Mouse (Mus musculus) liver, postnatal 0 days (tissue): ENCODE results near the gene Olfr156. TPM values are rescaled to one million over a fixed set of nuclear protein-coding genes. Genes with fewer than 3 reads are reported as not detected.
"Not testable (repeated sequence)": the region's sequence is repeated elsewhere in the genome, so short reads cannot be mapped to it uniquely, and the experiment has no call there.

Source experiments
- ATAC-seq: fragments of 200-750 bp; cut with Nextera tagmentation; 2 replicates; pipeline ENCODE4 v1.8.0; 2017; ENCODE audit warnings: mild to moderate bottlenecking, moderate library complexity
- DNase-seq: peaks from one replicate; pipeline ENCODE4 v3.0.0-alpha.2; 2016
- H3K27ac ChIP-seq: fragments of 300-500 bp; sonication (generic); 2 replicates; pipeline ENCODE4 v1.5.1; 2014; ENCODE audit warnings: antibody characterized with exemption, moderate library complexity, mild to moderate bottlenecking, low read depth
- H3K27me3 ChIP-seq: fragments of 300-500 bp; sonication (generic); 2 replicates; pipeline ENCODE4 v1.6.1; 2014; ENCODE audit warnings: low read length, control low read depth, mixed read lengths; ENCODE audit not compliant: insufficient read depth
- H3K36me3 ChIP-seq: fragments of 300-500 bp; sonication (generic); replicated peaks from 2 replicates; pipeline ENCODE4 v1.6.1; 2014; ENCODE audit warnings: mild to moderate bottlenecking, control low read depth, low read length, moderate library complexity, mixed read lengths; ENCODE audit not compliant: insufficient read depth
- H3K4me1 ChIP-seq: fragments of 300-500 bp; sonication (generic); 2 replicates; pipeline ENCODE4 v1.6.1; 2014; ENCODE audit warnings: antibody characterized with exemption, mild to moderate bottlenecking, control low read depth; ENCODE audit not compliant: insufficient read depth
- H3K4me2 ChIP-seq: fragments of 300-500 bp; sonication (generic); 2 replicates; pipeline ENCODE4 v1.6.1; 2014; ENCODE audit warnings: low read depth, mild to moderate bottlenecking, low read length, moderate library complexity, mixed read lengths
- H3K4me3 ChIP-seq: fragments of 300-500 bp; sonication (generic); 2 replicates; pipeline ENCODE4 v1.5.1; 2014; ENCODE audit warnings: low read depth, low read length
- H3K9ac ChIP-seq: fragments of 300-500 bp; sonication (generic); replicated peaks from 2 replicates; pipeline ENCODE4 v1.6.1; 2014; ENCODE audit warnings: mild to moderate bottlenecking, moderate library complexity
- H3K9me3 ChIP-seq: fragments of 300-500 bp; sonication (generic); 2 replicates; pipeline ENCODE4 v1.6.1; 2016; ENCODE audit warnings: mild to moderate bottlenecking, control low read depth, low read length, mixed read lengths
- CTCF ChIP-seq: sonication (generic); IDR thresholded peaks from 2 replicates; pipeline ENCODE4 v1.5.1; 2016; ENCODE audit warnings: antibody characterized with exemption, low read depth
- EP300 ChIP-seq: IDR thresholded peaks from 2 replicates; pipeline ENCODE4 v1.6.1; 2016; ENCODE audit warnings: antibody characterized with exemption, low read depth, mild to moderate bottlenecking
- WGBS: fragments of 180-500 bp; shearing (Covaris S2); extraction: QIAGEN DNeasy Blood & Tissue Kit; methylation state at CpG from one replicate; pipeline ENCODE4 v1.1.7; 2014; ENCODE audit not compliant: insufficient replicate concordance; 5-methylcytosine and 5-hydroxymethylcytosine counted together
- polyA plus RNA-seq: library from polyadenylated mRNA; unstranded; fragments of >200 nt; fragmentation: Nextera tagmentation; extraction: Ambion mirVana; gene quantifications from 2 replicates; pipeline ENCODE4 v1.2.1, GENCODE M21; 2015

Olfr156 gene
- polyA plus RNA-seq, 1 experiment from 2014 or later = not detected

- Histone ChIP-seq H3K9ac (no peak overlapping the region), H3K4me1 (no peaks in the 10 kb centered on the region), H3K4me2 (no peak overlapping the region), H3K36me3 (no peaks in the 10 kb centered on the region), H3K9me3 (no peaks in the 10 kb centered on the region), H3K27me3 (no peaks in the 10 kb centered on the region; the same call in 1 of the 2 replicates), H3K27ac (no peak overlapping the region), H3K4me3 (no peak overlapping the region)
- no peak for TF ChIP-seq CTCF
- TF ChIP-seq EP300 = no peak
- ATAC-seq (no peak), DNase-seq (peak; percentile 6)
- 67% methylated on average over 13 of the region's 13 CpGs for WGBS
Observed at GRCm38 (mm10) chr4:43822896-43823550, 672 bp downstream of the Olfr156 start.

- Histone ChIP-seq H3K27me3 (no peaks in the 10 kb centered on the region), H3K4me3 (no peak overlapping the region), H3K9ac (no peak overlapping the region), H3K27ac (no peak overlapping the region), H3K9me3 (no peaks in the 10 kb centered on the region; the same call in 1 of the 2 replicates), H3K36me3 (no peaks in the 10 kb centered on the region), H3K4me2 (no peak overlapping the region), H3K4me1 (no peaks in the 10 kb centered on the region)
- TF ChIP-seq EP300 (no peak), CTCF (no peak)
- DNase-seq (no peak), ATAC-seq (no peak)
- WGBS = 61% methylated on average over 7 of the region's 7 CpGs
Observed at GRCm38 (mm10) chr4:43798936-43799335, 24.8 kb downstream of the Olfr156 start.

- not testable (repeated sequence) for H3K4me3 ChIP-seq, H3K9me3 ChIP-seq, DNase-seq, H3K4me1 ChIP-seq, H3K36me3 ChIP-seq, H3K9ac ChIP-seq, H3K27ac ChIP-seq, ATAC-seq, H3K27me3 ChIP-seq, H3K4me2 ChIP-seq
- WGBS = 76% methylated on average over 5 of the region's 5 CpGs
Observed at GRCm38 (mm10) chr4:43795844-43796243, 27.9 kb downstream of the Olfr156 start.

- no peak for DNase-seq
- Histone ChIP-seq H3K27me3 (no peaks in the 10 kb centered on the region), H3K4me1 (no peaks in the 10 kb centered on the region), H3K9ac (no peak overlapping the region), H3K4me3 (no peak overlapping the region), H3K36me3 (no peaks in the 10 kb centered on the region), H3K4me2 (no peak overlapping the region), H3K27ac (no peak overlapping the region), H3K9me3 (no peaks in the 10 kb centered on the region)
- no peak for ATAC-seq
- TF ChIP-seq EP300 (no peak), CTCF (no peak)
- 63% methylated on average over 6 of the region's 6 CpGs for WGBS
Observed at GRCm38 (mm10) chr4:43795296-43795695, 28.4 kb downstream of the Olfr156 start.

GRCm38 (mm10) chr4:43772304-43772703 lies 51.4 kb downstream of the Olfr156 start:
- Histone ChIP-seq H3K9me3 (no peaks in the 10 kb centered on the region), H3K4me1 (no peaks in the 10 kb centered on the region), H3K9ac (no peak overlapping the region), H3K4me2 (no peak overlapping the region), H3K36me3 (no peaks in the 10 kb centered on the region), H3K27ac (no peak overlapping the region), H3K27me3 (no peaks in the 10 kb centered on the region), H3K4me3 (no peak overlapping the region)
- ATAC-seq (no peak), DNase-seq (no peak)
- TF ChIP-seq EP300 = no peak
- no peak for TF ChIP-seq CTCF
- WGBS = 32% methylated on average over 2 of the region's 2 CpGs

GRCm38 (mm10) chr4:43771626-43772025 lies 52.1 kb downstream of the Olfr156 start:
- DNase-seq (no peak), ATAC-seq (no peak)
- no peak overlapping the region for H3K27ac ChIP-seq
- H3K4me3 ChIP-seq = no peak overlapping the region
- no peaks in the 10 kb centered on the region for H3K9me3 ChIP-seq
- H3K4me2 ChIP-seq = no peak overlapping the region
- 52% methylated on average over 6 of the region's 6 CpGs for WGBS
- no peaks in the 10 kb centered on the region for H3K27me3 ChIP-seq
- TF ChIP-seq CTCF (no peak), EP300 (no peak)
- H3K4me1 ChIP-seq = no peaks in the 10 kb centered on the region
- H3K36me3 ChIP-seq = no peaks in the 10 kb centered on the region
- H3K9ac ChIP-seq = no peak overlapping the region
